In the genomic region with DNA sequence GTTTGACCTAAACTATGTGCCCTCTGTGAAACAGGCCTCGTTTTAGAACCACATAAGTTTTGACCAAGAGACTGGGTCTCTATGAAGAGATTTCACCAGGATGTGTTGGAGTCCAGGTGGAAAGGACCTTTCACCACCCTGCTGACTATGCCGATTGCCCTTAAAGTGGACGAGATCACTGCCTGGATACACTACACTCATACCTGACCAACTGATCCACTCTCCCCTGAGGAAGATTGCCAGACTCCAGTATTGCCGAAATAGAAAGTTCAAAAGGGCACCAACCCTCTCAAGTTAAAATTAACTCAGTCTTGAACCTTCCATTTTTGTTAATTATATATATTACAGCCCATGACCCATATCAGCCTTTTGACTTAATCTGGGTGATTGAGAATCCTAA, we compare ENCODE assay signal across 22 mouse cellular contexts.
"Had no signal": no experiment of that assay in that cellular context is flagged by ENCODE, and none has a peak within 500 bp of the region (broad histone marks: within the 10 kb centered on the region; RNA-seq: fewer than 3 reads in every experiment).

No protein-coding gene starts in this region.

- H3K27me3 ChIP-seq: intestine, embryonic 15.5 days; liver, embryonic 15.5 days; lung, embryonic 15.5 days; megakaryocyte, embryonic 14.5 days; neural tube, embryonic 12.5 days; neural tube, embryonic 15.5 days had no signal

- H3K4me1 ChIP-seq: intestine, embryonic 15.5 days; liver, embryonic 15.5 days; lung, embryonic 15.5 days; megakaryocyte, embryonic 14.5 days; neural tube, embryonic 12.5 days; neural tube, embryonic 15.5 days had no signal

- H3K9ac ChIP-seq: intestine, embryonic 15.5 days; liver, embryonic 15.5 days; lung, embryonic 15.5 days; neural tube, embryonic 12.5 days; neural tube, embryonic 15.5 days had no signal

- H3K27ac ChIP-seq: intestine, embryonic 15.5 days; kidney, postnatal 0 days; left cerebral cortex, adult 2 months; liver, embryonic 15.5 days; lung, embryonic 15.5 days; neural tube, embryonic 12.5 days; neural tube, embryonic 15.5 days; stomach, postnatal 0 days had no signal

- ATAC-seq: intestine, embryonic 15.5 days had no signal

- H3K9me3 ChIP-seq: intestine, embryonic 15.5 days; liver, embryonic 15.5 days; lung, embryonic 15.5 days; megakaryocyte, embryonic 14.5 days; neural tube, embryonic 12.5 days; neural tube, embryonic 15.5 days had no signal

- H3K4me2 ChIP-seq: intestine, embryonic 15.5 days; liver, embryonic 11.5 days; liver, embryonic 15.5 days; lung, embryonic 15.5 days; midbrain, embryonic 11.5 days; neural tube, embryonic 12.5 days; neural tube, embryonic 15.5 days had no signal

- H3K4me3 ChIP-seq: intestine, embryonic 15.5 days; left cerebral cortex, adult 2 months; liver, embryonic 15.5 days; lung, embryonic 15.5 days; megakaryocyte, embryonic 14.5 days; neural tube, embryonic 12.5 days; neural tube, embryonic 15.5 days had no signal

- H3K36me3 ChIP-seq: intestine, embryonic 15.5 days; liver, embryonic 15.5 days; lung, embryonic 15.5 days; neural tube, embryonic 12.5 days; neural tube, embryonic 15.5 days had no signal

- DNase-seq: layer of hippocampus, postnatal 36 days; lung, adult 18-20 months; lung, postnatal 10 days; lung, postnatal 36 days; midbrain, embryonic 14.5 days; right cerebral cortex, adult 18-20 months; right cerebral cortex, postnatal 14 days; right cerebral cortex, postnatal 4 days; thymus, adult 2 months; thymus, postnatal 14 days; thymus, postnatal 4 days had no signal
